Mouse (Mus musculus): ENCODE results near the gene Dlg4.
A peak's percentile ranks its signal among the peaks of the same experiment; 100 is the strongest.

Dlg4 gene

GRCm38 (mm10) chr11:70020731-70021263 lies 4.1 kb downstream of the Dlg4 start:
- peak; percentile 90 for DNase-seq

DNA sequence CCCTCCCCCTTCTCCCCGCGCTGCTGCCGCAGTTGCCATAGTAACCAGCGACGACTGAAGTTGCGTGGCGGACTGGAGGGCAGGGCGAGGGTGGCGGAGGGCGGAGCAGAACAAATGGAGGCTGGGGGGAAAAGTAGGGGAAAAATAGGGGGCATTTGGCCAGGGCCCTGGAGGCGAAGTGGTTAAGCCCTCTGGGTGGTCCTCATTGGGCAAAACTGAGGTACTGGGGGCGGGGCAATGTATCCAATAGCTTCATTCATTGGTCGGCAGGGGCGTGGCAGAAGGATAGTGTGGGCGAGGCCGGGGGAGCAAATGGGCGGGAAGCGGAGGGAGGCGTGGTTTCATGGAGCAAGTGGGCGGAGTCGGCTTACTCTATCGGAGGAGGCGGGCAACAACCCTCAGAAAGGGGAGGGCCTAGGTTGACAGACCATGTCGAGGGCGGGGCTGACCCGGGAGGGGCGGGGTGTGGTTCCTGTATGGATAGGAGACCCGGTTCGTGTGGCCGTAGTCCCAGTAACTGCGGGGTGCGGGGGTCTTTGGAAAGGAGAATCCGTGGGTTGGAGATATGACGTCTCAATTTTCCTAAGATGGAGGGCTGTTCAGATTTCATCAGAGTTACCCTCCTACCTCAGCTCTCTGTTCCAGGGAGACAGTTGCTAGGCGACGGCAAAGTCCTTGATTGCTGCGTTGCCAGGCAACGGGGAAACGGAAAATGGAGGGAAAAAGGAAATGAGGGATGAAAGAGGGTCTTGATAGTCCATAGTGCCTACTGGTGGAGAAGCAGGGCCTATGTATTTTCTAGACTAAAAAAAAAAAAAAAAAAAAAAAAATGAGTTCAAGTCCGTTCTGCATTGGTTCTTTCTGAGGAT lies 4.8 kb downstream of the Dlg4 start:
- DNase-seq: peak; percentile 99

DNA sequence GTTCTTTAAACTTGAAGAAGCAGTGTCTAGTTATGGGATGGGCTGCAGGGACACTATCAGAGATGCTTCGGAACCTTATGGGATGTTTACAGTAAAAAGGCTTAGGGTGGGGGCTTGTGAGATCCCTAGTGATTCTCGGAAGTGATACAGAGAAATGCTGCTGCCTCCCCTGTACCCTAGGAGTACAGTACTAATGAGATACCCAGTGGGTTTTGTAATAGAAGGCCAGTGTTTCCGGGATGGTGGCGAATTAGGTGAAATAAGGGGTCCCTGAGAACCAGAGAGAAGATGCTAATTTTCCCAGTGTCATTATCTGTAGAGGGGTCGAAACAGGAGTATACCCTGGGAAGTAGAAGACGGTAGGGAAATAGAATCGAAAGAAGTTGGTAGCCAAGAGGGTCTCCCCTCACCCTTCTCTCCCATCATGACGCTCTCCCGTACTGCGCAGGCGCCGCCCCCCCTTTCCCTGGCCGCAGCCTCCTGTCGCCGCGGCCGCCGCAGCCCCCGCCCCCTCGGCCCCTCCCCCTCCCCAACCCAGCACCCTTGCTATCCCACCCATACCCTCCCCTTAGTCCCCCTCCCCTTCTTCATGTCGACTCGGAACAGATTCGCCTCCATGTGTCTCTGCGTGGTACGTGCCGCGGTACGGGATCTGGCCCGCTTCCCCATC lies 6.9 kb downstream of the Dlg4 start:
- DNase-seq: peak; percentile 76 to 86

DNA sequence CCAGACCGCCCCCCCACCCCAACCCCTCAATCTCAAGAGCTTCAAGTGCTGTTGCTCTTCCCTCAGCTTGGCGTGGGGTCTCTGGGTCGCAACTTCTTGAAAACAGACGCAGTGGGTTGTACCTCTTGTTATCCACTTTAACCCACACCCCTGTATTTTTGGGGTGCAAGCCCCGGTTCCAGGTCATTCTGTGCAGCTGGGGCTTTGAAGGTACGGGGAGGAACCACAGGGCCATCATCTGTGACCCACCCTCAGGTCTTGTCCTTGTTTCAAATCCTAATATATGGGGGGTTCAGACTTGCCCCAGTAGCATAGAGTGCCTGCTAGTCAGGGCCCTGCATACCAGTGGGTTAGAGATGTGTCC lies 7.4 kb downstream of the Dlg4 start:
- DNase-seq: no peak

DNA sequence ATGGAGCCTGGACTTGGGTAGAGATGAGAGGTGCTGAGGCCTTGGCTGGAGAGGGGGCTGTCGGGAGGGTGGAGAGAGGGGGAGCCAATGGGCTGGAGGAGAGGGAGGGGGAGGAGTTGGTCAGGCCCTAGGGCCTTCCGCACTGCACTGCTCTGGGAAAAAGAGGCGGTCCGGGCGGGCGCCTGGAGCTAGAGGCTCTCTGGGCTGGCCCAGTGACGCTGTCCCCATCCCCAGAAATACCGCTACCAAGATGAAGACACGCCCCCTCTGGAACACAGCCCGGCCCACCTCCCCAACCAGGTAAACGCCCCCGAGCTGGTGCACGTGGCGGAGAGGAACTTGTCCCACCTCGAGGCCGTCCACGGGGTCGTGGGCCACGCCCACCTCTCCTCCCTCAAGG lies 9.9 kb downstream of the Dlg4 start:
- peak; percentile 65 to 66 for DNase-seq

DNA sequence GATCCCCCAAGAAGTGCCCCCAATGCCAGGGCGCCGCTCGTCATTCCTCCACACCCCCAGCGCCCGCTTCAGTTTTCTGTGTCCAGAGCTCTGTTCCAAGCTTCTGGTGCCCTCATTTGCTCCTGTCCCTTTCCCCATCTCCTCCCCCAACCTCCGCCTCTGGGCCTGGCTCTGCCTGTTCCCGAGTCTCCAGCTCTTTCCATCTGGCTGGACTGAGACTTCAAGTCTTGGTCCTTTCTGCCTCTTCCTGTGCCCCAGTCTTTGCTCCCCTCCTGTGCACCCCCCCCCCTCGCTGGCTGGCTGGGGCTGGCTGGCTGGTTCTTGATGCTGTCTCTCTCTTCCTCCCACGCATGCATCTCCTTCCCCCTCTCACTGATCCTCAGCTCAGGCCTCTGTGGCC lies 10.7 kb downstream of the Dlg4 start:
- peak; percentile 64 to 70 for DNase-seq

DNA sequence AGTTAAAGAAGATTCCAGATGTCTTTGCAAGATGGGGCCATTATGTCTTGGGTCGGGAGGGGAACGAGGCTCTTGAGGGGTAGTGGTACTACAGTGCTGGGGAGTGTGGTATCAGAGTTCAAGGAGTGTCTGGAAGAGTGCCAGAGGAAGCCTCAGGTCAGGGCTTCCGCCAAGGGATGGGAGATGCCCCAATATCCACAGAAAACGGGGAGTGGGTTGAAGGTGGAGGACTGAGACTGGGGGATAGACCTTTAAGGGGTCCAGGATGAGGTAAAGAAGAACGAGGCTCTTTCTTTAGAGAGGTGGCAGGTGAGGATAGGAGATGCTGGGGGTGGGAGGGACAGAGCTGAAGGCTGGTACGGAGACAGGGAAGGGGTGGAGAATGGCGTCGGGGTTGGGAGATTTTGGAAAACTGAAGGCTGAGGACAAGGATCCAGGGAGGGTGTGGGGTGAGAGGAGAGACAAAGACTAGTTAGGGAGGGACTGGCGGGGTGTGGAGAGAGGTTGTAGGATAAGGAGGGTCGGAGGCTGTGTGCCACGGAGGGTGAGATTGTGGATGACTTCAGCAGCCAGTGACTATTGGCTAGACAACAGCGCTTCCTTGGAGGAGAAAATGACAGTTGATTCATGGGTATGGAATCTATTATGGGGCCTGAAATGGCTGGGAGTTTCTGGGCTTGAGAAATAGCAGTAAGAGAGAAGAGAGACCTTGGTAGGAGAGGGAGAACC lies 11.8 kb downstream of the Dlg4 start:
- peak in 1 of 2 experiments; percentile 56 for DNase-seq

DNA sequence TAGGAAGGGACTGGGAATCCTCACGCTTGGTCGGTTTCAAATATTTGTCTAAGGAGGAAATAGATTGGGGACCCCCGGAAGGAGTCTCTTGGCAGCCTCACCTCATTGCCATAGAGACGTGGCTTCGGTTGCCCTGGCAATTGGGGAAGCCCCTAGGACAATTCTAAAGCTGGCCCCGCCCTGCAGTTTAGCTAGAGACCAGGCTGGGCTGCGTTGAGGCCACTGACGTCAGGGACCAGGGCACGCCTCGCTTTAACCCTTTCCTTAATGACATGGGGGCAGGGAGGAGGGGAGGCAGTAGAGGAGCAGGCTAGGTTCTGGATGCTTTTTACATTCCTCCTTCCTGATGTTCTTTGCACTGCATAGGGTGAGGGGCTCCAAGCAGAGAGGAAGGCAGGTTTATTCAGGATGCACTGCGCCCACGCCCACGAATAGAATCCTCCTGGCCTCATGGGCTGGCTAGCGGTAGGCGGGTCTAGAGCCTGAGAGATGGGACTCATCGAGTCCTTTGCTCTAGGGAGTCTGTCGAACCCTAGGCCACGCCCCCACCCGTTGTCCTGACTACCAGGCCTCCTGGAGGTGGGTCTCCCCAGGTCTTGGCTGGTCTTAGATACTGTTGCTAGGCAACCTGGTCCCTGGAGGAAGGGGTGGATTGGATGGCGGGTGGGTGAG lies 12.5 kb downstream of the Dlg4 start:
- DNase-seq: peak; percentile 92 to 95

DNA sequence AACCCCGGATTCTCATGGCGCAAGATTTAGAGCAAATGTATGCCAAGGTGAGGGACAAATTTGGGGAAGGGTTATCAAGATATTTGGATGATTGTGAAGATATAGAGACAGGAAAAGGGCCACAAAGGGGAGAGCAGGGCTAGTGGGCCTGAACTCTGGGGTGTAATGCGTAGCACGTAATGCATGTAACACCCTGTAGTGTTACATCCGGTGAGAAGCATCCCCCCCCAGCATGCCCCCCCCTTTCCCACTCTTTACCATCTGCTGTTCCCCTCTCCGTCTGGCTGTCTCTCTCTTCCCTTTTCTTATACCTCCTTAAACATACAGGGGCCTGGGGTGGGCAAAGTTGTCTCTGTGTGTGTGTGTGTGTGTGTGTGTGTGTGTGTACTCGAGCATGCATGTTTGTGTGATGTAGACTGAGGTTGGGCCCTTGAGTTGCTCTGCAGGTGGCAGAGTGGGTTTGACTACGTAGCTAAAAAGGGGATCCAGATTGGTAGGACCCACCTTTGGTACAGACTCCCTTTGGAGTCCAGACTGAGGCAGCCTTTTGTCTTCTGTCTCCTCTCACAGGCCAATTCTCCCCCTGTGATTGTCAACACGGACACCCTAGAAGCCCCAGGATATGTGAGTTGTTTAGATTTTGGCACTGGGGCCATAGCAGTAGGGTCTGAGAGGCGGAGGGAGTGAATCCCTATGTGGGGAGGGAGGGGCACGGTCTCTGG lies 13.2 kb downstream of the Dlg4 start:
- DNase-seq: peak in 1 of 2 experiments; percentile 50

GRCm38 (mm10) chr11:70030651-70031320 lies 14.0 kb downstream of the Dlg4 start:
- no peak for DNase-seq

DNA sequence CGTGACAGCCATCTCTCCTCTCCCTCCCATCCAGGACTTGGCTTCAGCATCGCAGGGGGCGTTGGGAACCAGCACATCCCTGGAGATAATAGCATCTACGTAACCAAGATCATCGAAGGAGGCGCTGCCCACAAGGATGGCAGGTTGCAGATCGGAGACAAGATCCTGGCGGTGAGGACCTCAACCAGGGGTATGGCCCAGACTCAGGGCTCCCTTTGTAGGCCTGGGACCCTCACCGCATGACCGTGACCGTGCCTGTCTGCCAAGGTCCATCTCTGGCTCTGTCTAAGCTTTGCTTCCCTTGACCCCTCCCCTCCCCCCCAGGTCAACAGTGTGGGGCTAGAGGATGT lies 14.6 kb downstream of the Dlg4 start:
- DNase-seq: no peak

GRCm38 (mm10) chr11:70038174-70038573 lies 21.4 kb downstream of the Dlg4 start:
- DNase-seq: no peak

DNA sequence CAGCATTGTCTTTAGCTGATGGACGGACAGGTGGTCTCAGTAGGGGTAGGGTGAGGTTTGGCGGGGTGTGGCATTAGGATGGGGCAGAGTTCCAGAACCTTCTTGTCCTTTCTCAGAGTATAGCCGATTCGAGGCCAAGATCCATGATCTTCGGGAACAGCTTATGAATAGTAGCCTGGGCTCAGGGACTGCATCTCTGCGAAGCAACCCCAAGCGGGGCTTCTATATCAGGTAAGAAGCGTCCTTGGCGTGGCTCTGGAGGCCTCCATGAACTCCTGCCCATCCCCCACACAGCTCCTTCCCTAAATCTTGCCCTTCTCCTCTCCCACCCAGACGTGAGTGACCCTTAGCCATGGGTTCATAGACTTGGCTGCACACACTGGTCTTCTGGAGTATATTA lies 22.9 kb downstream of the Dlg4 start:
- no peak for DNase-seq

DNA sequence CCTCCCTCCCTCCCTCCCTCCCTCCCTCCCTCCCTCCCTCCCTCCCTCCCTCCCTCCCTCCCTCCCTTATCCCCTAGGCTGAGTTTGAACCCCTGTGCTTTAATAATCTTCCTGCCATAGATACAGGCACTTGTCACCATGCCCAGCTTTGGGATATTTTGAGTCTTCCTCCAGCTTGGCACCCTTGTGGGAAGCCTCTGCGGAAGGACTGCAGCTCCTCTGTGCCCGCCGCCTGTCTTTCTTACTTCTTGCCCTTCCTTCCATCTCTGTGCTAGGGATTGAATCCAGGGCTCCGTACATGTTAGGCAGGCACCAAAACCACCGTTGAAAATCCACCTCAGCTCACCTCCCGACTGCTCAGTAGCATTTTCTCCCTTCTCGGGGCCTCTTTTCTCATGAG lies 23.4 kb downstream of the Dlg4 start:
- DNase-seq: no peak

- peak in 1 of 2 experiments; percentile 26 for DNase-seq
Observed at GRCm38 (mm10) chr11:70042309-70043085, 25.8 kb downstream of the Dlg4 start.

DNA sequence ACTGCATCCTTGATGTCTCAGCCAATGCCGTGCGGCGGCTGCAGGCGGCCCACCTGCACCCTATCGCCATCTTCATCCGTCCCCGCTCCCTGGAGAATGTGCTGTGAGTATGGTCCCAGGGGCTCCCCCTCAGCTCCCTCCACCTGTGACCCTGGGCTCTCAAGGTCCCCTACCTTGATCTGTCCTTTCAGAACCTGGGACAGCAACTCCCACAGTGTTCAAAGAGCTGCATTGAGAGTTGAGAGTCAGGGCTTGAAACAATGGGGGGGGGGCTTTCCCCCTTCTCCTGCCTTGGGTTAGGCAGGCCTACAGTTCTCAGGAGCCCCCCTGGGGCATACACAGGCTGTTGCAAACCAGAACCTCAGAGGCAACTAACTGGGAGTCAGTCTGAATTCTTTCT lies 26.9 kb downstream of the Dlg4 start:
- DNase-seq: no peak

DNA sequence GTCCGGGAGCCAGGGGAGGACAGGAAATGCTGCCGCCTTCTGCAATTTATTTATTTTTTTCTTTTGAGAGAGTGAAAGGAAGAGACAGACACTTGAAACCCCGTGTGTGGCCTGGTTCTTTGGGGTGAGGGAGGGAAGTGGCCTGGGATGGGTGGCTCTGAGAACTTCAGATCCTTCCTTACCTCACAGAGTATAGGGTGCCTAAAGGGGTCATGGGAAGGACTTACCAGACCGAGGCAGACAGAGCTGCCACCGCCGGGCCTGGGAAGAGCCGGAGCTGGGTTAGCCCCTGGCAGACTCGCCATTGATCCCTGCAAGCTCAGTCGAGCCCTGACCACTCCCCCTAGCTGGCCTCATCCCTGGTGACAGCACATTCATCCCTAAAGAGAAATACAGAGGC lies 28.7 kb downstream of the Dlg4 start:
- no peak for DNase-seq

DNA sequence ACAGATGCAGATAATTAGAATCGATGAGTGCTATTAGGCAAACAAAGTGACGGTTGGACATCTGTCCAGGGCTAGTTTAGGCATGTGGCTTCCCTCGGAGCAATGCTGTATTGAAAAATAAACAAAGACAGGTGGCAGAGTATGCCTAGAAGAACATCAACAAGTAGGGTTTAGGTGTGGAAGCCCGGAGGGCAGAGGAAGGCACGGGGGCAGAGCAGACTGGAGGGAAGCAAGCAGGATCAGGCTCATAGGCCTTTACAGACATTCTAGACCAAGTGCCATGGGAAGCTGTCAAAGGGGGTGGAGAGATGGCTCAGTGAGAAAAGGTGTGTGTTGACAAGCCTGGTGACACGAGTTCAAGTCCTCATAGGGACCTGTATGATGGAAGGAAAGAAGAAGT lies 32.6 kb downstream of the Dlg4 start:
- DNase-seq: no peak

DNA sequence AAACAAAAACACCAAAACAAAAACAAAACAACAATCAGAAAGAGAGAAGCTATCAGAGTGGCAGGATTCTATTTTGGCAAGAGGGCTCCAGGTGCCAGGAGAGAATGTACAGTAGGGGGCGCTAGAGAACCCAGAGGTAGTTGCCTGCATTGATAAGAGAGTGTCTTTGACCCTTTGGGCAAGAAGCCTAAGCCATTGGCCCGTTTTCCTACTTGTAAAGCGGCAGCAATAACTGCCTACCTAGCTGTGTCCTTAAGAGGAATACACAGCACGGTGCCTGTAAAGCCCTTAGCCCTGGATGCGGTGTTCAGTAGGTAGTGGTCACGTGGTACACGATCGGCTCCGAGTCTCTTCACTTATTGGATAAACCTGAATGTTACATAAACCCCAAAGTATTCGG lies 33.1 kb downstream of the Dlg4 start:
- DNase-seq: peak in 1 of 2 experiments; percentile 57

DNA sequence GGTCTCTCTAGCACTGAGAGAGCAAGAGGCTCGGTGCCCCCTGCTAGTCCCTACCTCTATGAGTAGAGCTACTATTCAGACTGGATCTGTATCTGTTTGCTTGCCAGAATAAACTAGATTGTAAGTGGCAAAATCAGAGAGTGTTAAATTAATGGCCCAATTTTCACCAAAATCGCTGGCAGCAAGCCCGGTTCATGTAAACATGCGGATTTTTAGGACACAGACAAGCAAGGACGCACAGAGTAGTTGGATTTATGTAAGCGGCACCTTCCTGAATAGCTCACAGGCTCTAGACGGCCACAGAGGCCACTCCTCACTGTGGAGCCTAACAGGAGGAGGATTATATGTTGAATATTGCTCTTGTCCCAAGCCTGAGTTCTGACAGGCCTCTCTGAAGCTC lies 36.4 kb downstream of the Dlg4 start:
- DNase-seq: no peak

All from cerebellum, postnatal 10 days (tissue).